10 mouse cellular contexts compared by ENCODE assay signal in the genomic region with DNA sequence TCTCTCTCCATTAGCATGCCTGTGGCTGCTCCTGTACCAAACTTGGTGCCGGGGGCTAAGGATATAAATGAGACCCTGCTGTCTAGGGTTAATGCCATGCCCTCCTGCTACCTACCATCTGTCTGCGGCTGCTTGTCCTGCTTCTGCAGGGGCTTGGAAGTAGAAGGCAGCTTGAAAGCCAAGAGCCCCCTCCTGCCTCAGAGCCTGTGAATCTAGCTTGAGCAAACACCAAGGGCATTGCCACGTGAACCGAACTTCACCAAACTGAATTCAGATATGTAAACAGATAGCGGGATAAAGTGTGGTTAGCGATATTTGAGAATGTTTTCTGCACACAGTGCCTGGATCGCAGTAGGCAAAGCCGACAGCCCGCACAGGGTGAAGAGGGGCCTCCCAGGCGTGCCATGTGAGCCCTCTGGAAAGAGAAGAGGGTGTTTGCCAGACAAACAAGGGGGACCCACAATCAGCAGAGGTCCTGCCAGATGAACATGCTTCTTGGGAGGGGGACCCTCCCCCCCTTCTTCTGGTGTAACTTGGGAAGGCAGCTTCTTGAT.
DNase-seq lines count a peak whose midpoint lies in the region; ATAC-seq and TF ChIP-seq lines count a peak whose summit lies in the region.
"Had no signal": no experiment of that assay in that cellular context is flagged by ENCODE, and none has a peak within 500 bp of the region (broad histone marks: within the 10 kb centered on the region; RNA-seq: fewer than 3 reads in every experiment).

No protein-coding gene starts in this region.

- no peak for TF ChIP-seq CTCF in intestine, postnatal 0 days (IDR thresholded peaks at IDR 0.05; ENCODE audit: low read depth)
- TF ChIP-seq CTCF in heart, adult 2 months (IDR thresholded peaks at IDR 0.05): no peak

- H3K4me3 ChIP-seq in intestine, embryonic 14.5 days (ENCODE audit: low read depth, low read length): no peak overlapping the region
- no peak overlapping the region for H3K4me3 ChIP-seq in intestine, postnatal 0 days (ENCODE audit: low read depth, low read length)
- 0 out of 2 replicates have a peak overlapping the region, but pooled peaks have one; percentile 0 for H3K4me3 ChIP-seq in embryonic facial prominence, embryonic 13.5 days
- H3K4me3 ChIP-seq in hindbrain, embryonic 12.5 days: no peak overlapping the region
- H3K4me3 ChIP-seq in midbrain, embryonic 15.5 days: no peak overlapping the region
- H3K4me3 ChIP-seq in heart, adult 2 months: no peak overlapping the region
- H3K4me3 ChIP-seq: erythroblast, embryonic 14.5 days; liver, embryonic 15.5 days had no signal

- 0 out of 2 replicates have a peak, but pooled peaks cover 3% of the 10 kb centered on the region for H3K9me3 ChIP-seq in intestine, embryonic 14.5 days (ENCODE audit: control insufficient read depth, low read length)
- no peaks in the 10 kb centered on the region for H3K9me3 ChIP-seq in intestine, postnatal 0 days (ENCODE audit: control insufficient read depth)
- 0 out of 2 replicates have a peak, but pooled peaks cover 4% of the 10 kb centered on the region for H3K9me3 ChIP-seq in embryonic facial prominence, embryonic 13.5 days
- peaks cover 7% of the 10 kb centered on the region; the same call in 1 of the 2 replicates for H3K9me3 ChIP-seq in hindbrain, embryonic 12.5 days (replicated peaks)
- H3K9me3 ChIP-seq in midbrain, embryonic 15.5 days: no peaks in the 10 kb centered on the region

- H3K4me2 ChIP-seq in intestine, embryonic 14.5 days (ENCODE audit: low read length): peak overlapping the region; percentile 8; the same call in 1 of the 2 replicates
- no peak overlapping the region for H3K4me2 ChIP-seq in intestine, postnatal 0 days (replicated peaks; ENCODE audit: low read depth)
- peak overlapping the region; percentile 45 for H3K4me2 ChIP-seq in embryonic facial prominence, embryonic 13.5 days
- 0 out of 2 replicates have a peak overlapping the region, but pooled peaks have one; percentile 15 for H3K4me2 ChIP-seq in hindbrain, embryonic 12.5 days (replicated peaks)
- H3K4me2 ChIP-seq in midbrain, embryonic 15.5 days: no peak overlapping the region
- H3K4me2 ChIP-seq: liver, embryonic 15.5 days had no signal

- H3K27me3 ChIP-seq in intestine, embryonic 14.5 days (replicated peaks; ENCODE audit: control insufficient read depth, insufficient read depth, low read length): no peaks in the 10 kb centered on the region
- no peaks in the 10 kb centered on the region for H3K27me3 ChIP-seq in intestine, postnatal 0 days (replicated peaks; ENCODE audit: control insufficient read depth, insufficient read depth, low read length)
- H3K27me3 ChIP-seq in embryonic facial prominence, embryonic 13.5 days: no peaks in the 10 kb centered on the region
- H3K27me3 ChIP-seq in hindbrain, embryonic 12.5 days: no peaks in the 10 kb centered on the region
- no peaks in the 10 kb centered on the region for H3K27me3 ChIP-seq in midbrain, embryonic 15.5 days (replicated peaks)
- no peaks in the 10 kb centered on the region for H3K27me3 ChIP-seq in heart, adult 2 months (ENCODE audit: control insufficient read depth, insufficient read depth, low read length)
- H3K27me3 ChIP-seq: liver, embryonic 15.5 days had no signal

- no peaks in the 10 kb centered on the region for H3K36me3 ChIP-seq in intestine, embryonic 14.5 days (ENCODE audit: control insufficient read depth, insufficient read depth, low read length)
- H3K36me3 ChIP-seq in intestine, postnatal 0 days (ENCODE audit: control insufficient read depth, insufficient read depth): no peaks in the 10 kb centered on the region
- H3K36me3 ChIP-seq in embryonic facial prominence, embryonic 13.5 days: peaks cover 7% of the 10 kb centered on the region; the same call in 1 of the 2 replicates
- peaks cover 28% of the 10 kb centered on the region for H3K36me3 ChIP-seq in hindbrain, embryonic 12.5 days
- H3K36me3 ChIP-seq in midbrain, embryonic 15.5 days (replicated peaks): 0 out of 2 replicates have a peak, but pooled peaks cover 4% of the 10 kb centered on the region
- H3K36me3 ChIP-seq in heart, adult 2 months (ENCODE audit: control insufficient read depth, insufficient read depth, low read length): no peaks in the 10 kb centered on the region

- intact Hi-C loops in heart, adult 2 months (cut with DNase I): no loop called here

- H3K27ac ChIP-seq in intestine, embryonic 14.5 days (ENCODE audit: low read depth): no peak overlapping the region
- no peak overlapping the region for H3K27ac ChIP-seq in intestine, postnatal 0 days (ENCODE audit: low read depth, low read length)
- H3K27ac ChIP-seq in embryonic facial prominence, embryonic 13.5 days: peak overlapping the region; percentile 72
- peak overlapping the region; percentile 81 for H3K27ac ChIP-seq in hindbrain, embryonic 12.5 days
- H3K27ac ChIP-seq in midbrain, embryonic 15.5 days: peak overlapping the region; percentile 48
- H3K27ac ChIP-seq in heart, adult 2 months: no peak overlapping the region
- H3K27ac ChIP-seq: liver, embryonic 15.5 days had no signal

- ATAC-seq in intestine, embryonic 14.5 days (replicated peaks; ENCODE audit: low FRiP score, low TSS enrichment, low read depth): 0 out of 2 replicates have a peak, but pooled peaks have one; percentile 32
- ATAC-seq in intestine, postnatal 0 days: no peak
- peak; percentile 83 for ATAC-seq in embryonic facial prominence, embryonic 13.5 days (ENCODE audit: insufficient number of reproducible peaks, insufficient read depth, low FRiP score, low TSS enrichment, low read depth)
- peak; percentile 73 for ATAC-seq in hindbrain, embryonic 12.5 days (ENCODE audit: low FRiP score)
- peak; percentile 59 for ATAC-seq in midbrain, embryonic 15.5 days (replicated peaks)

- WGBS in intestine, embryonic 14.5 days: 52% methylated on average over 10 of the region's 10 CpGs
- WGBS in intestine, postnatal 0 days: 48% methylated on average over 10 of the region's 10 CpGs
- WGBS in embryonic facial prominence, embryonic 13.5 days: 20% methylated on average over 10 of the region's 10 CpGs
- WGBS in hindbrain, embryonic 12.5 days: 50% methylated on average over 10 of the region's 10 CpGs
- WGBS in midbrain, embryonic 15.5 days: 47% methylated on average over 10 of the region's 10 CpGs
- WGBS in heart, adult 2 months: 77% methylated on average over 10 of the region's 10 CpGs

- TF ChIP-seq EP300 in heart, adult 2 months (IDR thresholded peaks at IDR 0.05; ENCODE audit: insufficient read depth, low read depth, low read length): no peak

- no peak overlapping the region for H3K9ac ChIP-seq in intestine, embryonic 14.5 days (ENCODE audit: low read length)
- no peak overlapping the region for H3K9ac ChIP-seq in intestine, postnatal 0 days (ENCODE audit: low read depth, low read length)
- H3K9ac ChIP-seq in embryonic facial prominence, embryonic 13.5 days: no peak overlapping the region
- H3K9ac ChIP-seq in hindbrain, embryonic 12.5 days: no peak overlapping the region
- no peak overlapping the region for H3K9ac ChIP-seq in midbrain, embryonic 15.5 days
- no peak overlapping the region for H3K9ac ChIP-seq in heart, adult 2 months (ENCODE audit: low read depth, low read length)
- H3K9ac ChIP-seq: liver, embryonic 15.5 days had no signal

- H3K4me1 ChIP-seq in intestine, embryonic 14.5 days (replicated peaks; ENCODE audit: control insufficient read depth, insufficient read depth, low read length): no peaks in the 10 kb centered on the region; the same call in 1 of the 2 replicates
- H3K4me1 ChIP-seq in intestine, postnatal 0 days (replicated peaks; ENCODE audit: control insufficient read depth, insufficient read depth, low read length): no peaks in the 10 kb centered on the region
- H3K4me1 ChIP-seq in embryonic facial prominence, embryonic 13.5 days: peaks cover 57% of the 10 kb centered on the region
- peaks cover 47% of the 10 kb centered on the region for H3K4me1 ChIP-seq in hindbrain, embryonic 12.5 days
- H3K4me1 ChIP-seq in midbrain, embryonic 15.5 days: peaks cover 39% of the 10 kb centered on the region
- no peaks in the 10 kb centered on the region for H3K4me1 ChIP-seq in heart, adult 2 months (ENCODE audit: control insufficient read depth, insufficient read depth, low read length)
- H3K4me1 ChIP-seq: liver, embryonic 15.5 days had no signal

- no peaks in the 10 kb centered on the region for H3K79me2 ChIP-seq in heart, adult 2 months (replicated peaks; ENCODE audit: control insufficient read depth, insufficient read depth, low read length)

- no peak for TF ChIP-seq POLR2A in heart, adult 2 months (IDR thresholded peaks at IDR 0.05; ENCODE audit: insufficient read depth, low read depth, low read length)

- DNase-seq in intestine, embryonic 14.5 days (ENCODE audit: low spot score): no peak
- DNase-seq in testis, postnatal 14 days (ENCODE audit: low spot score): no peak
- DNase-seq in adrenal gland, postnatal 36 days: no peak
- DNase-seq in heart, adult 2 months: no peak

Comparison
In these comparisons a context has a peak if more than half of its experiments do, and no peak if none do; other contexts are left out.
1. H3K4me2 ChIP-seq: peak in intestine, embryonic 14.5 days (single experiment), embryonic facial prominence, embryonic 13.5 days (single experiment) and hindbrain, embryonic 12.5 days (single experiment); none in intestine, postnatal 0 days (single experiment) and midbrain, embryonic 15.5 days (single experiment).
2. H3K27ac ChIP-seq: peak in embryonic facial prominence, embryonic 13.5 days (single experiment), hindbrain, embryonic 12.5 days (single experiment) and midbrain, embryonic 15.5 days (single experiment); none in intestine, embryonic 14.5 days (single experiment), intestine, postnatal 0 days (single experiment) and heart, adult 2 months (single experiment).